Mouse (Mus musculus): ENCODE data around the gene Armc10.
"Not testable (repeated sequence)": the region's sequence is repeated elsewhere in the genome, so short reads cannot be mapped to it uniquely, and the experiment has no call there.

The Armc10 gene

DNA sequence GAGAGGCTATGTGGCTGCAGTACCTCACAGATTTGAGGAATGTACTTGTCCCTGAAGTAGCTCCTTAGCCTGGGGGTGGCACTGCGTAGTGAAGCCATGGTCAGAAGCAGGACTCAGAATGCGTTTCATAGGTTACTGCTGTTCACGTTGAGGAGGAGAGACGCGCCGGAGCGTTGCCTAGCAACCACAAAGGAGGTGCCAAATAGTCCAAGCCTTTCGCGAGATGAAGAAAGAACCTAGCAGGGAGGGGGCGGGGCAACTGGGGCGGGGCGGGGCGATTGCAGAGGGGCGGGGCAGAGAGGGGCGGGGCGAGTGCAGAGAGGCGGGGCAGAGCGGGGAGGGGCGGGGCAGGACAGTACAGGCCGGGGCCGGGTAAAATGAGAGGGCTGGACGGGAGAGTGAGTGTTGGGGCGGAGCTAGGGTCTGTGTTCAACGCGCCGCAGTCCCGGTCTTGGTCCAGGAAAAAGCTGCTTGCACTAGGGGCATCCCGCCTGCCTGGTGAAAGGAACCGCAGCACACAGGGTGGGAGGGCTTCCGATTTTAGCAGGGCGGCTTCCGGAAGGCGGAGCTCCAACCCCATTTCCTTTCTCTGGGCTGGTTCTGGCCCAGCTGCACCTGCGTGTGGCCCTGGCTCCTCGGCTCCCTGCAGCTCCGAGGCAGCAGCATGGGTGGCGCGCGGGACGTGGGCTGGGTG is at the start of gene Armc10, which contains the start of gene Fbxl13:
Gene Armc10 (plus strand): TSS at position 375 of the 694 bp plus-strand sequence.
Gene Fbxl13 (minus strand): TSS at position 196 of the 694 bp plus-strand sequence.
- DNase-seq (ENCODE audit: low read depth, low spot score) = peak; percentile 94

- DNase-seq (ENCODE audit: low read depth, low spot score) = not testable (repeated sequence)
Observed at GRCm38 (mm10) chr5:21599536-21599935, 46.1 kb upstream of the Armc10 start.

DNA sequence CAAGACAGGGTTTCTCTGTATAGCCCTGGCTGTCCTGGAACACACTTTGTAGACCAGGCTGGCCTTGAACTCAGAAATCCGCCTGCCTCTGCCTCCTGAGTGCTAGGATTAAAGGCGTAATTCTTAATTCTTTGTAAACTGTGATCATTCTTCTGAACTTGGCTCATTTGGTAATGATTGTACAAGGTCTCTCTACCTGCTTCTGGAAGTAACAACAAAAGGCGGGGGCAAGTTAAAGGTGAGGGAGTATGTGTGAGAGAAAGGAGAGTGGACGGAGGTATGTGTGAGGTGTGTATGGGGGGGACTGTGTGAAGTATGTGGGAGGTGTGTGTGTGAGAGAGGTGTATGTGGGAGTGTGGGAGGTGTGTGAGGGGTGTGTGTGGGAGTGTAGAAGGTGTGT is 45.7 kb upstream of the Armc10 start:
- DNase-seq (ENCODE audit: low read depth, low spot score) = no peak

- peak; percentile 56 for DNase-seq (ENCODE audit: low read depth, low spot score)
Observed at GRCm38 (mm10) chr5:21605936-21606335, 39.7 kb upstream of the Armc10 start.

GRCm38 (mm10) chr5:21608311-21609304 is 37.0 kb upstream of the Armc10 start:
- DNase-seq (ENCODE audit: low read depth, low spot score) = no peak

DNA sequence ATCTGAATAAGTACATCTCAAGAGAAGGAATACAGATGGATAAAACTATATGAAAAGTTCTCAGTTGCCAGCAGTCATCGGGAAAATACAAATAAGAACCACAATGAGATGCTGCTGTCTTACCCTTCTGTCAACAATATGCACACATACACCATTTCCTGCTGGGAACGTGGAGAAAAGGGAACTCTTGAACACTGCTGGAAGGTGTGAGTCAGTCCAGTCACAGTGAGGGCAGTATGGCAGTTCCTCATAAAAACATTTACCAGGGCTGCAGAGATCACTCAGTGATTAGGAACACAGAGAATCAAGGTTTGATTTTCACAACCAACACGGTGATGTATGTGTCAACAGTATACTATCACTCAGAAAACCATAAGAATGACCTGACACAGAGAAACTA is 34.6 kb upstream of the Armc10 start:
- DNase-seq (ENCODE audit: low read depth, low spot score) = no peak

- not testable (repeated sequence) for DNase-seq (ENCODE audit: low read depth, low spot score)
Observed at GRCm38 (mm10) chr5:21614299-21614698, 31.3 kb upstream of the Armc10 start.

- DNase-seq (ENCODE audit: low read depth, low spot score) = no peak
Observed at GRCm38 (mm10) chr5:21616450-21617009, 29.1 kb upstream of the Armc10 start.

- no peak for DNase-seq (ENCODE audit: low read depth, low spot score)
Observed at GRCm38 (mm10) chr5:21625916-21626315, 19.7 kb upstream of the Armc10 start.

DNA sequence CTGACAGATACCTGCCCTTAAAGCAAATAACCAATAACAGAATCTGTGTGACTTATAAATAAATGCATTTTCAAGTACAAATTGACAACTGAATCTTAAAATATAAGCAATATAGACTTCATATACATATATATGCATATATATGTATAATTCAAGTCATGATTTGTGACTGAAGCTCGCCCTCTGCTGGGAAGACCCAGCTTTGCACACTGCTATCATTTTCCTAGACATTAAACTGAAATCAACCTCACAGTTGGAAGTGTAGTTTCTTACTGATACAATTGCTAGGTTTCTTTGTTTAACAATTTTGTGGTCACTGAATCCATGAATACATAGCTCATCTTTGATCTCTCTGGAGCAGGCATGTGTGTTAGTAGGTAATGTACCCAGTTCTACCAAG is 4.7 kb upstream of the Armc10 start:
- peak; percentile 71 for DNase-seq (ENCODE audit: low read depth, low spot score)

GRCm38 (mm10) chr5:21643606-21644005 is 2.0 kb upstream of the Armc10 start:
- DNase-seq (ENCODE audit: low read depth, low spot score) = no peak

GRCm38 (mm10) chr5:21644891-21645438 is 648 bp upstream of the Armc10 start:
- no peak for DNase-seq (ENCODE audit: low read depth, low spot score)

DNA sequence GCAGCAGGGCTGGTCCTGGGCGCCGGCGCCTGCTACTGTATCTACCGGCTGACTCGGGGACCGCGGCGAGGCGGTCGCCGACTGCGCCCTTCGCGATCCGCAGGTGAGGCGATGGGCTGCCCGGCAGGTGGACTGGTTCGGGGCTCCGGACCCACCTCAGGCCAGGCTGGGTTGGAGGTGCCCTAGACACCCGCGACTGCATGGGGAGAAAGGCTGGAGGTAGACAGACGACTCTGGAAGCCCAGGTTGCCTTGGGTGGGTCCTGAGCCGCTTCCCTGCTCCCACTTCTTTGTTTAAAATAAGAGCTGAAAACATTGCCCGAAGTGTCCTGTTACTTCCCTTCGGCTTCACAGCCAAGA is 499 bp downstream of the Armc10 start:
- DNase-seq (ENCODE audit: low read depth, low spot score) = no peak

GRCm38 (mm10) chr5:21650736-21651135 is 5.1 kb downstream of the Armc10 start:
- DNase-seq (ENCODE audit: low read depth, low spot score) = no peak

GRCm38 (mm10) chr5:21651885-21652612 is 6.4 kb downstream of the Armc10 start:
- no peak for DNase-seq (ENCODE audit: low read depth, low spot score)

DNA sequence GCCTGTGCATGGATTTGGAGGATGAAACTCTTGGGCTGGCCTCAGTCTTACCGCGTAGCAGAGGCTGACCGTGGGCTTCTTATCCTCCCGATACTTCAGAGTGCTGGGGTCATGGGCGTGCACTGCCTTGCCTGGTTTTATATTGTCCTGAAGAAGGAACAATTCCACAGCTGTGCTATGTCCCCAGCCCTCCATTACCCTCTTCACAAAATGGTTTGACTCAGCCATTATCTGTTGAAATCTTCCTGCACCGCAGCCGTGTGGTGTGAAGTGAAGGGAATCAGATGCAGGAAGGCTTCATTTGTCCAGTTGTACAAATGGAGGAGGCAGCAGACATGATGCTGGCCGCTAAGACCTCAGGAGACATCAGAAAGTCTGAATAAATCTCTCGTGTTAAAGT is 11.3 kb downstream of the Armc10 start:
- no peak for DNase-seq (ENCODE audit: low read depth, low spot score)

- DNase-seq (ENCODE audit: low read depth, low spot score) = no peak
Observed at GRCm38 (mm10) chr5:21658038-21658437, 12.4 kb downstream of the Armc10 start.

DNA sequence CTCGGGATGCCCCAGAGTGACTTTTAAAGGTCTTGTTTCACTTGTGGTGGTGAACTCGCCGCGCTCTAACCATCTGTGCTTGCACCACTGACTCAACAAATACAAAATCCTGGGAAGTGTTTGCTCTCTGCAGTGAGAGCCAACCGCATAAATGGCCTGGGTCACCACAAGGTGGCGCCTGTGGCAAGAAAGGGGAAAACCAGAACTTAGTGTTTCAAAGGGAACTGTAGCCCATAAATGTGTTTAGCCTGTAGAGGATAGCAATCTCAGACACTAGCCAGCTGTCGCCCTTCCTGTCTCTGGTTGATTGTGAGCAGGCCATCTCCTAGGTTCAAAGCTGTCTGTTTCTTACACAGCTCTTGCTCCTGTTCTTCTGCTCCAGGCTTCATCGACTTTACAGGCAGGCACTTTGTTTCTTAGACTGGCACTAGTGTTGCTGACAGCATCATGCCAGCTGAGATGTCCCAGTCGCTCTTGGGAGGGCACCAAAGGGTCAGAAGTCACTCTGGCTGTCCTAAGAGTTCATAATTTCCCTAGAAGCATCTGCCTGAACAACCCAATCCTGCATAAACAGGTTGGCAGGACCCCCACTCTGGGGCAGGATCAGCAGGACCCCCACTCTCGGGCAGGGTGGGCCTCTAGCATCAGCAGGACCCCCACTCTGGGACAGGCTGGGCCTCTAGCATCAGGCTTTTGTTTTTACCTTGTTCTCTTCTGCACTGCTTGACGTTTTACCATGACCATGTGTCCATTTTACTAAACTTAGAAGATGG is 13.2 kb downstream of the Armc10 start:
- DNase-seq (ENCODE audit: low read depth, low spot score) = peak; percentile 80

GRCm38 (mm10) chr5:21660850-21661249 is 15.2 kb downstream of the Armc10 start:
- DNase-seq (ENCODE audit: low read depth, low spot score) = no peak

DNA sequence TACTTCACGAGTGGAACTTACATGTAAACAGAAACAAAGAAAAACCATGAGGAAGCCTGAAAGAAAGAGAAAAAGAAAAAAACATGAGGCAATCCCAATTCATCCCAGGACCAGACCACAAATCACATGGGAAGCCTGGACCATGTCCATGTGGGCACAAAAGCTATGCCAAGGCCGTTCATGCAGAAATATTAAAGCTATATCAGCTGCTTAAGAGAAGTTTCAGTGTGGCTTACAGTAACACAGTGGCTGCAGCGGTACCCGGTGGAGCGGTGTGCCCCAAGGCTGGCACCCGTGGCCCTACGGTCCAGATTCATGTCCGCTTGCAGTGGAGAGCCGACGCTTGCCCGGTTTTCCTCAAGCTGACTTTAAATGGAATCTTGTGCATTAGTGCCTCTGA is 17.5 kb downstream of the Armc10 start:
- no peak for DNase-seq (ENCODE audit: low read depth, low spot score)
